Mouse (Mus musculus): ENCODE data around the gene Syn3.

DNA sequence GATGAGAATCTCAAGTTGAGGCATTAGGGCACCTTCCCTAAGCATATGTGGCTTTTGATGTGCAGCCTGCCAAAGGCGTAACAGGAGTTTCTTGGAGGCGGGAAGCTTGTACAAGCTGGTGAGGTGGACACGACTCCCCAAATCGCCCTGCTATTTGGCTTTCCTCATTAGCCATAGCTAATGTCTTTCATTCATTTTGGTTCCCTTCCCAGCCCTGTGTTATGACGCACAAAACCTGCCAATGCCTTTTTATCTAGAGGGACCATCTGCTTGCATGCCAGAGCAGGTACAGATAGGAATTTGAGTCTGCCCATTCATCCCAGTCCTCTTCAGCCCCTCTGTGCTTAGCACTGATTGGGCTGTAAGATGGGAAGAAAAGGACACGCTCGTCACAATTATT lies 158.3 kb downstream of the Syn3 start:
- TF ChIP-seq CTCF (IDR thresholded peaks at IDR 0.05; ENCODE audit: extremely low read depth, insufficient read depth, low read length) = no peak
- no peak for TF ChIP-seq POLR2A (IDR thresholded peaks at IDR 0.05; ENCODE audit: extremely low read depth, insufficient read depth, low read length)

Data from cortical plate, adult 2 months (tissue).